Mouse (Mus musculus): ENCODE results near the gene Gtpbp2. TPM values are rescaled to one million over a fixed set of nuclear protein-coding genes. Genes with fewer than 3 reads are reported as not detected.

Gene Gtpbp2
- 36.9 and 42.6 TPM in 2 replicates for polyA plus RNA-seq (2015; fragmentation: Nextera tagmentation; extraction: Ambion mirVana)

DNA sequence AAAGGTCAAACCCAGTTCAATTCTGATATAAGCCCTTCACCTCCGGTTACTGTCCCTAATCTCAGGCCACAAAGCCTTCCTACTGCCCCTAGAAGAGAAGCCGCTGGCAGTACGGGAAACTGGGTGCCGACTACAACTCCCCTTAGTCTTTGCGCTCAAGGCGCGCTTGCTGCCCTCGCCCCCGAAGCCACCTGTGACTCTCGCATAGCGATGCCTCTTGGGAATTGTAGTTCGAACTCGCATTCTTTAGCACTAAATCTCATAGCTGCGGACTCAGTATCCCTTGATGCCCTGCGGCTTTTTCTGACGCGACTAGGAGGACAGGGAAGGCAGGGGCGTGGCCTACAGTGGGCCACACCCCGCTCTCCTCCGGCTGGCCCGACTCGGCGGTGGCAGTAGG is at the start of gene Gtpbp2:
Gene Gtpbp2 (plus strand): TSS at position 347 of the 400 bp plus-strand sequence.
- Histone ChIP-seq H3K4me2 (ENCODE audit: low read depth, low read length) (peak within 1 kb of the TSS; percentile 88), H3K27ac (ENCODE audit: low read length) (peak within 1 kb of the TSS; percentile 99), H3K27me3 (ENCODE audit: control insufficient read depth, insufficient read depth, low read length) (no peaks in the 10 kb centered on the region), H3K9me3 (replicated peaks; ENCODE audit: control insufficient read depth, low read length) (no peaks in the 10 kb centered on the region), H3K9ac (ENCODE audit: low read length) (peak within 1 kb of the TSS; percentile 87), H3K36me3 (ENCODE audit: control insufficient read depth, insufficient read depth) (peaks cover 19% of the 10 kb centered on the region; the same call in 1 of the 2 replicates), H3K4me1 (ENCODE audit: control insufficient read depth, insufficient read depth, low read length) (peaks cover 24% of the 10 kb centered on the region), H3K4me3 (ENCODE audit: low read length) (peak within 1 kb of the TSS; percentile 79)
- WGBS: under 1% methylated on average over 23 of the region's 23 CpGs
- peak; percentile 90 for ATAC-seq (replicated peaks; ENCODE audit: extremely low read depth, insufficient read depth, low FRiP score)

DNA sequence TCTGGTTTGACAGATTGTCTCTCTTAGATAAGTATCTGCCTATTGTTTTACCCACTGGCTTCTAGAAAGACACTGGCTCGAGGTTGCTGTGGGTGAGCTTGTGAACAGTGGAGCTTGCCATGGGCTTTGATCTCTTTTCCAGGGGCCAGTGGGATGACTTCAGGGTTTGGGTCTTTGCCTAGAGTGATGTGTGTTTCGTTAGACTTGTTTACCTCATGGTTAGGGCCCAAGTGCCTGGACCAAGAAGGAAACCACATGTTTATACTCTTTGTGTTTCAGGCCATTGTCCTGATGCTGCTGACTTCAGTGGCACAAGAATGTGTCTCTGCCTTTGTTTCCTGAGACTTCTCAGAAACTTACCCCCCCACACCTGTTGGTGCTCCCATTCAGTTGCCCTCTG is 45.3 kb upstream of the Gtpbp2 start:
- ATAC-seq (replicated peaks; ENCODE audit: extremely low read depth, insufficient read depth, low FRiP score): no peak
- Histone ChIP-seq H3K4me2 (ENCODE audit: low read depth, low read length) (no peak overlapping the region), H3K4me3 (ENCODE audit: low read length) (no peak overlapping the region), H3K9ac (ENCODE audit: low read length) (no peak overlapping the region), H3K27me3 (ENCODE audit: control insufficient read depth, insufficient read depth, low read length) (no peaks in the 10 kb centered on the region), H3K36me3 (ENCODE audit: control insufficient read depth, insufficient read depth) (peaks cover 5% of the 10 kb centered on the region; the same call in 1 of the 2 replicates), H3K9me3 (replicated peaks; ENCODE audit: control insufficient read depth, low read length) (no peaks in the 10 kb centered on the region), H3K27ac (ENCODE audit: low read length) (peak overlapping the region; percentile 12; the same call in 1 of the 2 replicates), H3K4me1 (ENCODE audit: control insufficient read depth, insufficient read depth, low read length) (peaks cover 6% of the 10 kb centered on the region)
- 49% methylated on average over 2 of the region's 2 CpGs for WGBS

DNA sequence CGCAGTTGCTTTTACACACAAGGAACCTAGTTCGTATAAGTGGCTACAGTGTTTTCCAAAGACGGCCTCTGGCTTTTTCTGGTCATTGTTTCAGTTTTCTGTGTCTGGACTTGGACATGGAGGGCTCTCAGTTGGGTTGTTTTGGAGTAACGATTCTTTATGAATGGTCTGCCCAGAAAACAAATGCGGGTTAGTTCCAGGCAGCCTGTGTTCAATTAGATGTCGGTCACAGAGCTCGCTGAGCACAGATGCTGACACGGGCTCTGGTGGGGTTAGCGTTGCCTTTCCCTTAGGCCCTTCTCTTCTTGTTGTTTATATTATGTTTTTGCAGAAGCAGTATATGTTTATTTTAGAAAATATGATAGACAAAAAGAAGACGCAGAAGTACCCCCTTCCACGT is 44.7 kb upstream of the Gtpbp2 start:
- ATAC-seq (replicated peaks; ENCODE audit: extremely low read depth, insufficient read depth, low FRiP score): no peak
- no peak overlapping the region for H3K9ac ChIP-seq (ENCODE audit: low read length)
- H3K4me1 ChIP-seq (ENCODE audit: control insufficient read depth, insufficient read depth, low read length): peaks cover 6% of the 10 kb centered on the region
- H3K4me3 ChIP-seq (ENCODE audit: low read length): no peak overlapping the region
- H3K36me3 ChIP-seq (ENCODE audit: control insufficient read depth, insufficient read depth): peaks cover 5% of the 10 kb centered on the region; the same call in 1 of the 2 replicates
- H3K4me2 ChIP-seq (ENCODE audit: low read depth, low read length): no peak overlapping the region
- H3K27ac ChIP-seq (ENCODE audit: low read length): peak overlapping the region; percentile 12; the same call in 1 of the 2 replicates
- 79% methylated on average over 11 of the region's 11 CpGs for WGBS
- no peaks in the 10 kb centered on the region for H3K27me3 ChIP-seq (ENCODE audit: control insufficient read depth, insufficient read depth, low read length)
- no peaks in the 10 kb centered on the region for H3K9me3 ChIP-seq (replicated peaks; ENCODE audit: control insufficient read depth, low read length)

DNA sequence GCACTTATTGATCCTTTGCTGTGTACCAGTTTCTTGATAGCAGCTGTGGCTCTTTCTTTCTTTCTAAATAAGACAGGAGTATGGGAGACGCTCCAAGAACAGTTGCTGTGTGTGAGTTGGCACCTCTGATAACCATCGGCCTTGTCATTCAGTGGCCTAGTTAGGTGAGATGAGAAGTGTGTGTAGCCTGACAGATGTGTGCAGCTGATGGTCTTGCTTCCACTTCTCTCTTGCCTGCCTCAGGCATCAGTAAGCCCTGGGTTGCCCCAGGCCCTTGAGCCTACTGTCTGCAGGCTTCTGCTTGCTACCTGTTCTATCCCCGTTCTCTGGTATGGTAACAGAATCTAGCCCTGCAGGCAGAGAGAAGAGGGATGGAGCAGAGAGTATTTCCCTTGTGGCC is 44.0 kb upstream of the Gtpbp2 start:
- Histone ChIP-seq H3K36me3 (ENCODE audit: control insufficient read depth, insufficient read depth) (peaks cover 5% of the 10 kb centered on the region; the same call in 1 of the 2 replicates), H3K27ac (ENCODE audit: low read length) (no peak overlapping the region), H3K9me3 (replicated peaks; ENCODE audit: control insufficient read depth, low read length) (no peaks in the 10 kb centered on the region), H3K4me2 (ENCODE audit: low read depth, low read length) (no peak overlapping the region), H3K27me3 (ENCODE audit: control insufficient read depth, insufficient read depth, low read length) (no peaks in the 10 kb centered on the region), H3K4me1 (ENCODE audit: control insufficient read depth, insufficient read depth, low read length) (no peaks in the 10 kb centered on the region; the same call in 1 of the 2 replicates), H3K4me3 (ENCODE audit: low read length) (no peak overlapping the region), H3K9ac (ENCODE audit: low read length) (no peak overlapping the region)
- no peak for ATAC-seq (replicated peaks; ENCODE audit: extremely low read depth, insufficient read depth, low FRiP score)
- 81% methylated on average over 3 of the region's 3 CpGs for WGBS

DNA sequence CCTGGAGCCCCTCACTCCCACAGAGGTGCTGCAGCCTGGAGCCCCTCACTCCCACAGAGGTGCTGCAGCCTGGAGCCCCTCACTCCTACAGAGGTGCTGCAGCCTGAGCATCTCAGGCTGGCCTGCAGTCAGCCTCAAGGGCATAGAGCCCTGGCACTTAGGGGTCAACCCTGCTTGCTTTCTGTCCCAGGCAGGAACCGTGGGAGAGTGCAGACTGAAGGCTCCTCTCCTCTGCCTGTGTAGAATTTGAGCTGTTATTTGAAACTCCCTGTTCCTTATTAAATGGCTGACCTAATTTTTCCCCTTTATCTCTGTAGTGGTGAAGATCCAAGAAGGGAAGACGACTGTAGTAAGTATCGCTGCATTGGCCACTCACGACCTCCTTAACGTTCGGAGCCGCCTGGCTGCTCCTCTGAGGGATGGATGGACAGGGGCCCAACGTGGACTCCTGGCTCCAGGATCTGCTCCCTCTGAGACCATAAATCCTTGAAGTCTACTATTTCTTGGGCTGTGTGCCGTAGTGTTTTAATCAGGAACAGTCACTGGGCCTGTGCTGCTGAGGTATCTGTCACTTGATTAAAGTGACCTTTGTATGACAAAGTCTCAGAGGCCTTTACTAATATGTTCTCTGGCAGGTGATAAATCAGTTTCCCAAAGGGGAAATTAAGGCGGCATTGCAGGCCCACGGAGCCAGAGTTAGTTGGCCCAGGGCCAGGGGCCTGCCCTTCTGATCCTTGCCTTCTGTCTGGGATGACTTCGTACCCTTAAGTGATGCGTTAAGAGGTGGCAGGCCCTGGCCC is 43.0 kb upstream of the Gtpbp2 start:
- H3K4me1 ChIP-seq (ENCODE audit: control insufficient read depth, insufficient read depth, low read length): no peaks in the 10 kb centered on the region; the same call in 1 of the 2 replicates
- no peak; the same call in 1 of the 2 replicates for ATAC-seq (replicated peaks; ENCODE audit: extremely low read depth, insufficient read depth, low FRiP score)
- no peaks in the 10 kb centered on the region for H3K27me3 ChIP-seq (ENCODE audit: control insufficient read depth, insufficient read depth, low read length)
- peaks cover 7% of the 10 kb centered on the region; the same call in 1 of the 2 replicates for H3K36me3 ChIP-seq (ENCODE audit: control insufficient read depth, insufficient read depth)
- no peak overlapping the region for H3K9ac ChIP-seq (ENCODE audit: low read length)
- no peak overlapping the region for H3K27ac ChIP-seq (ENCODE audit: low read length)
- H3K9me3 ChIP-seq (replicated peaks; ENCODE audit: control insufficient read depth, low read length): no peaks in the 10 kb centered on the region
- 63% methylated on average over 13 of the region's 13 CpGs for WGBS
- H3K4me2 ChIP-seq (ENCODE audit: low read depth, low read length): no peak overlapping the region
- no peak overlapping the region for H3K4me3 ChIP-seq (ENCODE audit: low read length)

DNA sequence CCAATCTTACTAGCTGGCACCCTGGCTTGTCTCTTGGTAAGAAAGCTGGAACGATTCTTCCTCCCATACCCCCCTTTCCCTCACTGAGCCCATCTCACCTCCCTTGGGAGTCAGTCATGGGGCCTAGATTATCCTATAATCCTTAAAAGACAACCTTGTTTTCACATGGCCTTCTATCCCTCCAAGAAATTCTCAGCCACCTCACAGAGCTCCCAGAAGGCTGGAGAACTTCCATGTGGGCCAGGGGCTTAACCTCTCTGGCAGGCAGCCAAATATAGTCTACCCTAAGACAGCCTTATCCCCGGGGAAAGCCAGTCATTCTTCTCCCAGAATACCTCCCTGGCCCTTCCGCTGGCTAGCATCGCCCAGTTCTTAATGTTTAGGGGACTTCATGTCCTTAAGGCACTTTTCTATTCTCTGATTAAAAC is 42.4 kb upstream of the Gtpbp2 start:
- ATAC-seq (replicated peaks; ENCODE audit: extremely low read depth, insufficient read depth, low FRiP score): no peak
- Histone ChIP-seq H3K9me3 (replicated peaks; ENCODE audit: control insufficient read depth, low read length) (no peaks in the 10 kb centered on the region), H3K4me2 (ENCODE audit: low read depth, low read length) (no peak overlapping the region), H3K27me3 (ENCODE audit: control insufficient read depth, insufficient read depth, low read length) (no peaks in the 10 kb centered on the region), H3K4me1 (ENCODE audit: control insufficient read depth, insufficient read depth, low read length) (peaks cover under 1% of the 10 kb centered on the region), H3K27ac (ENCODE audit: low read length) (no peak overlapping the region), H3K4me3 (ENCODE audit: low read length) (no peak overlapping the region), H3K9ac (ENCODE audit: low read length) (no peak overlapping the region), H3K36me3 (ENCODE audit: control insufficient read depth, insufficient read depth) (peaks cover 8% of the 10 kb centered on the region; the same call in 1 of the 2 replicates)
- 51% methylated on average over 4 of the region's 4 CpGs for WGBS

DNA sequence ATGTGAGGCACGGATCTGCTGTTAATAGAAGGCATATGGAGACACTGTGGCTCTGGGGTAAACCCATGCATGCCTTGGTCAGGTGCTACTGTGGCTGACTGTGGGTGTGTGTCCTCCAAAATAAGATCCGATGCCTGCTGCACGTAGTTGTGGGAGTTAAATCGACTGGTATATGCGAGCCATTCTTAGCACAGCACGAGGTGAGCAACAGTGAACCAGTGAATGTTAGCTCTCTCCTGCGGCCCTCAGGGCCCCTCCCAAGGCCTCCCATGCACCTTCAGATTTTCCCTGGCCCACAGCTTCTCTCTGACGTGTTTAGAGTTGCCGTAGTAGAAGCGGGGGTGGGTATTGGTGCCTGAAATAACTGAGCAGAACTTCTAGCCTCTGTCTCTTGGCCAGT is 41.2 kb upstream of the Gtpbp2 start:
- Histone ChIP-seq H3K4me3 (ENCODE audit: low read length) (no peak overlapping the region), H3K27ac (ENCODE audit: low read length) (no peak overlapping the region), H3K36me3 (ENCODE audit: control insufficient read depth, insufficient read depth) (peaks cover 11% of the 10 kb centered on the region; the same call in 1 of the 2 replicates), H3K27me3 (ENCODE audit: control insufficient read depth, insufficient read depth, low read length) (no peaks in the 10 kb centered on the region), H3K4me2 (ENCODE audit: low read depth, low read length) (no peak overlapping the region), H3K9me3 (replicated peaks; ENCODE audit: control insufficient read depth, low read length) (no peaks in the 10 kb centered on the region), H3K9ac (ENCODE audit: low read length) (no peak overlapping the region), H3K4me1 (ENCODE audit: control insufficient read depth, insufficient read depth, low read length) (peaks cover 3% of the 10 kb centered on the region)
- WGBS: 82% methylated on average over 10 of the region's 10 CpGs
- ATAC-seq (replicated peaks; ENCODE audit: extremely low read depth, insufficient read depth, low FRiP score): no peak

DNA sequence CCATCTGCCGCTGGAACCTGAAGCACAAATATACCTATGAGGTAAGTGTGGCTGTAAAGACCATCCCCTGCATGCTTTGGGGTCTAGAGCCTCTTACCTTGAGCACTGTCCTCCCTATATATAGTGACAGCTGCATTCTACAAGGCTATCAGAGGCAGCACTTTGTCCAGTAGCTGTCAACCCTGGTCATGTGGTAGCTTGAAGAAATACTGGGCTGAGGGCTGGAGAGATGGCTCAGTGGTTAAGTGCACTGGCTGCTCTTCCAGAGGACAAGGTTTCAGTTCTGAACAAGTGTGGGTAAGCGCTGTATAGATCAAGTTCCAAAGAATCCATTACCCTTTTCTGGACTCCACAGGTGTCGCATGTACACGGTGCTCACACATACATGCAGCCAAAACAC is 38.0 kb upstream of the Gtpbp2 start:
- peaks cover 3% of the 10 kb centered on the region for H3K4me1 ChIP-seq (ENCODE audit: control insufficient read depth, insufficient read depth, low read length)
- whole genome bisulfite sequencing: 92% methylated on average over 4 of the region's 4 CpGs
- peaks cover 33% of the 10 kb centered on the region for H3K36me3 ChIP-seq (ENCODE audit: control insufficient read depth, insufficient read depth)
- no peak overlapping the region for H3K9ac ChIP-seq (ENCODE audit: low read length)
- H3K4me3 ChIP-seq (ENCODE audit: low read length): no peak overlapping the region
- no peak for ATAC-seq (replicated peaks; ENCODE audit: extremely low read depth, insufficient read depth, low FRiP score)
- H3K4me2 ChIP-seq (ENCODE audit: low read depth, low read length): no peak overlapping the region
- no peaks in the 10 kb centered on the region for H3K27me3 ChIP-seq (ENCODE audit: control insufficient read depth, insufficient read depth, low read length)
- H3K9me3 ChIP-seq (replicated peaks; ENCODE audit: control insufficient read depth, low read length): no peaks in the 10 kb centered on the region
- no peak overlapping the region for H3K27ac ChIP-seq (ENCODE audit: low read length)

DNA sequence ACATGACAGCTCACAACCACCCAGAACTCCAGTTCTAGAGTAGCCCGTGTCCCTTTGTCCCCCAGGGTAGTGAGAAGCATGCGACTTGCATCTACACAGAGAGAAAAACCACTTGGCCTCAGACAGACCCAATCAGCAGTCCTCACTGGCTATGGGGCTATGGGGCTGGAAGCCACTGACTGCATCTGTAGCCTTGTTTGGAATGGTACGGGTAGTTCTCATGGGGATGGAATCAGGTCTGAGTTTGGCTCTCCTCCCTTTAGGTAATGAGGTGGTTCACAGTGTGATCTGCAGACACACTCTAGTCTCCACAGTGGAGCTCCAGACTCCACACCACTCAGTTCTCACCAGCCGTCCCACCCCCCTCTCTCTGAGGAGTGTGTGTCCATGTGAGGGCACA is 37.5 kb upstream of the Gtpbp2 start:
- no peaks in the 10 kb centered on the region for H3K9me3 ChIP-seq (replicated peaks; ENCODE audit: control insufficient read depth, low read length)
- ATAC-seq (replicated peaks; ENCODE audit: extremely low read depth, insufficient read depth, low FRiP score): no peak
- no peak overlapping the region for H3K4me3 ChIP-seq (ENCODE audit: low read length)
- no peaks in the 10 kb centered on the region for H3K27me3 ChIP-seq (ENCODE audit: control insufficient read depth, insufficient read depth, low read length)
- peaks cover 3% of the 10 kb centered on the region for H3K4me1 ChIP-seq (ENCODE audit: control insufficient read depth, insufficient read depth, low read length)
- 87% methylated on average over 4 of the region's 4 CpGs for whole genome bisulfite sequencing
- no peak overlapping the region for H3K4me2 ChIP-seq (ENCODE audit: low read depth, low read length)
- no peak overlapping the region for H3K9ac ChIP-seq (ENCODE audit: low read length)
- H3K27ac ChIP-seq (ENCODE audit: low read length): no peak overlapping the region
- H3K36me3 ChIP-seq (ENCODE audit: control insufficient read depth, insufficient read depth): peaks cover 33% of the 10 kb centered on the region
